Mouse (Mus musculus) intestine, postnatal 0 days (tissue): ENCODE data around the gene Rgs8. TPM values are rescaled to one million over a fixed set of nuclear protein-coding genes. Genes with fewer than 3 reads are reported as not detected.

Source experiments
- ATAC-seq: fragments of 200-750 bp; cut with Nextera tagmentation; 2 replicates; pipeline ENCODE4 v1.8.0; 2017; ENCODE audit warnings: mild to moderate bottlenecking, moderate TSS enrichment, moderate library complexity
- H3K27ac ChIP-seq: fragments of 300-500 bp; sonication (generic); 2 replicates; pipeline ENCODE4 v1.5.1; 2014; ENCODE audit warnings: mild to moderate bottlenecking, low read depth, low read length, moderate library complexity
- H3K27me3 ChIP-seq: fragments of 300-500 bp; sonication (generic); replicated peaks from 2 replicates; pipeline ENCODE4 v1.6.1; 2014; ENCODE audit warnings: low read length, mixed read lengths; ENCODE audit not compliant: control insufficient read depth, insufficient read depth
- H3K36me3 ChIP-seq: fragments of 300-500 bp; sonication (generic); 2 replicates; pipeline ENCODE4 v1.6.1; 2014; ENCODE audit warnings: mild to moderate bottlenecking, moderate library complexity; ENCODE audit not compliant: control insufficient read depth, insufficient read depth
- H3K4me1 ChIP-seq: fragments of 300-500 bp; sonication (generic); replicated peaks from 2 replicates; pipeline ENCODE4 v1.6.1; 2014; ENCODE audit warnings: antibody characterized with exemption, low read length, mixed read lengths; ENCODE audit not compliant: control insufficient read depth, insufficient read depth
- H3K4me2 ChIP-seq: fragments of 300-500 bp; sonication (generic); replicated peaks from 2 replicates; pipeline ENCODE4 v1.6.1; 2014; ENCODE audit warnings: low read depth, mild to moderate bottlenecking, moderate library complexity
- H3K4me3 ChIP-seq: fragments of 300-500 bp; sonication (generic); 2 replicates; pipeline ENCODE4 v1.5.1; 2014; ENCODE audit warnings: low read depth, low read length
- H3K9ac ChIP-seq: fragments of 300-500 bp; sonication (generic); 2 replicates; pipeline ENCODE4 v1.6.1; 2014; ENCODE audit warnings: mild to moderate bottlenecking, low read depth, low read length
- H3K9me3 ChIP-seq: fragments of 300-500 bp; sonication (generic); 2 replicates; pipeline ENCODE4 v1.6.1; 2016; ENCODE audit warnings: mixed run types; ENCODE audit not compliant: control insufficient read depth
- CTCF ChIP-seq: sonication (generic); IDR thresholded peaks from 2 replicates; pipeline ENCODE4 v1.5.1; 2016; ENCODE audit warnings: low read depth, mild to moderate bottlenecking, control low read depth, antibody characterized with exemption, moderate library complexity
- WGBS: fragments of 180-500 bp; shearing (Covaris S2); extraction: QIAGEN DNeasy Blood & Tissue Kit; methylation state at CpG from one replicate; pipeline ENCODE4 v1.1.7; 2014; 5-methylcytosine and 5-hydroxymethylcytosine counted together
- polyA plus RNA-seq: library from polyadenylated mRNA; unstranded; fragments of >200 nt; fragmentation: Nextera tagmentation; extraction: Ambion mirVana; gene quantifications from 2 replicates; pipeline ENCODE4 v1.2.1, GENCODE M21; 2015

Gene Rgs8
- polyA plus RNA-seq, 1 experiment from 2014 or later, result 0.07 TPM

DNA sequence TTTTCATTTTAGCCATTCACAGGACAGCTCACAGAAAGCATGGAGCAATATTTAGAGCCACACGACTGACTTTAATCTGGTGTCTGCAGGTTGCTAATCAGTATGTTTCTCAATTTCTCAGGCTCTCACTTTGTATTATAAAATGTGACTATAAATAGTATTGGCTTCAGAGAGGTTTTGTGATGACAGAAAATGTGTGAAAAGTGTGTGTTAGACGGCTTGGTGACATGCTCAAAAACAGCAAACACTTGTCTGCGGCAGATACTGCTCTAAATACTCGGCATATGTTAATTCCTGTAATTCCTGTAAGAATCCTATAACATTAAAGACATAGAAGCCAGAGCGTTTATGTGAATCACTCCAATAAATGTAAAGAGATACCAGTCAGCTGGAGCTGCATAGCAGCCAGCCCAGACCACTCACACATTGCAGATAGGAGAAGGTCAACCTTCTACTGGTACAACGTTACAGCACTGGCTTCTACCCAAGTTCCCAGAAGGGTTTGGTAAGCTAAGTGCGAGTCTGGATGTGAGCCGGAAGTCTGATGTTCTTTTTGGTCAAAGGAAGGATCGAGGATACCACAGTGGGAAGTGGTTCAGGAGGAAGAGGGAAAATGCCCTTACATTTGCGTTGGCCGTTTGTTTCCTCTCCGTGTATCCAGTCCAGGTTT, 95.2 kb downstream of the Rgs8 start:
- H3K27ac ChIP-seq, result no peak overlapping the region
- no peaks in the 10 kb centered on the region for H3K9me3 ChIP-seq
- H3K4me1 ChIP-seq, result 0 out of 2 replicates have a peak, but pooled peaks cover 2% of the 10 kb centered on the region
- H3K27me3 ChIP-seq, result no peaks in the 10 kb centered on the region
- 59% methylated on average over 12 of the region's 12 CpGs for WGBS
- ATAC-seq, result no peak
- peak overlapping the region; percentile 56 for H3K4me2 ChIP-seq
- TF ChIP-seq CTCF, result no peak
- H3K4me3 ChIP-seq, result no peak overlapping the region
- no peaks in the 10 kb centered on the region for H3K36me3 ChIP-seq
- no peak overlapping the region for H3K9ac ChIP-seq

DNA sequence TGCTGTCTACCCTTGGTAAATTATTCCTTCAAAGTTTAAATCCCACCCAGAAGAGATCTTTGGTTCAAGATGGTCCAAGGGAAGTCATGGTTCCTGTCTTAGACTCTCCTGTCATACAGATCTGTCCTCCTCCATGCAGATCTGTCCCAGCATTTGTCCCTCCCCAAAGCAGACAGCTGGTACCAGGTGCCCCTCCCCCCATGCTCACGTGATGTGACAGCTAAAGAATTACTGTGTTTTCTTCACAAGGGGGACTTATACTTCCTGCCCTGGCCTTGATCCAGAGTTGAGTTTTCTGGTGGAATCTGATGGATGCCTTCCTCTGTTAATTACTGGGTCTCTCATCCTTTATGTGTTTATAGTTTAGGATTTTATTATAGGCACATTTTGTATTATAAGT, 95.7 kb downstream of the Rgs8 start:
- no peaks in the 10 kb centered on the region for H3K9me3 ChIP-seq
- 0 out of 2 replicates have a peak, but pooled peaks cover 2% of the 10 kb centered on the region for H3K4me1 ChIP-seq
- H3K9ac ChIP-seq, result 0 out of 2 replicates have a peak overlapping the region, but pooled peaks have one; percentile 11
- no peak overlapping the region for H3K4me3 ChIP-seq
- peak overlapping the region; percentile 56 for H3K4me2 ChIP-seq
- WGBS, result 10% methylated on average over 1 of the region's 1 CpGs
- ATAC-seq, result no peak
- H3K27me3 ChIP-seq, result no peaks in the 10 kb centered on the region
- no peak overlapping the region for H3K27ac ChIP-seq
- no peaks in the 10 kb centered on the region for H3K36me3 ChIP-seq
- no peak for TF ChIP-seq CTCF

- Histone ChIP-seq H3K4me3 (peak within 1 kb of the TSS; percentile 30), H3K4me2 (peak within 1 kb of the TSS; percentile 56), H3K36me3 (peaks cover 7% of the 10 kb centered on the region; the same call in 1 of the 2 replicates), H3K27me3 (no peaks in the 10 kb centered on the region), H3K9ac (peak within 1 kb of the TSS; percentile 11; the same call in 1 of the 2 replicates), H3K4me1 (0 out of 2 replicates have a peak, but pooled peaks cover 6% of the 10 kb centered on the region), H3K9me3 (no peaks in the 10 kb centered on the region), H3K27ac (peak within 1 kb of the TSS; percentile 60)
- ATAC-seq, result peak; percentile 69
- WGBS, result 2% methylated on average over 18 of the region's 18 CpGs
- TF ChIP-seq CTCF, result peak; percentile 92
Observed at GRCm38 (mm10) chr1:153749211-153749801, 96.5 kb downstream of the Rgs8 start, which contains the start of gene Rnasel. Gene Rnasel (plus strand): TSS chr1:153749426.

Other genes starting within 250 kb of the Rgs8 start
- gene Shcbp1l, start 227.9 kb upstream of the Rgs8 start, polyA plus RNA-seq, result 0.12 TPM in 1 of 2 replicates, not detected in the other
- 14.1 TPM in 2 replicates for gene Dhx9, start 165.4 kb upstream of the Rgs8 start, polyA plus RNA-seq
- 967 and 1,051 TPM in 2 replicates for gene Npl, start 103.0 kb upstream of the Rgs8 start, polyA plus RNA-seq
- 2.1 and 2.4 TPM in 2 replicates for gene Rgs16, start 87.3 kb downstream of the Rgs8 start, polyA plus RNA-seq
- gene Rnasel, start 96.4 kb downstream of the Rgs8 start, polyA plus RNA-seq, result 49.9 and 57.7 TPM in 2 replicates
- gene Rgsl1, start 191.1 kb downstream of the Rgs8 start, polyA plus RNA-seq, result 0.04 TPM in 1 of 2 replicates, not detected in the other
- not detected in 2 replicates for gene Teddm1b, start 221.3 kb downstream of the Rgs8 start, polyA plus RNA-seq
- not detected in 2 replicates for gene Teddm1a, start 238.7 kb downstream of the Rgs8 start, polyA plus RNA-seq
- 80.8 and 92.9 TPM in 2 replicates for gene Glul, start 246.9 kb downstream of the Rgs8 start, polyA plus RNA-seq
- gene Teddm2, start 247.2 kb downstream of the Rgs8 start, polyA plus RNA-seq, result 0.18 and 0.27 TPM in 2 replicates